Mouse (Mus musculus) spleen, adult 2 months (tissue): Measurements from ENCODE around the gene Vamp1. TPM values are rescaled to one million over a fixed set of nuclear protein-coding genes. Genes with fewer than 3 reads are reported as not detected.

Experiments used
- DNase-seq, 2 experiments: peaks; one replicate each; pipeline versions ENCODE4 v3.0.0 to v3.0.0-alpha.2; 2012 to 2021; ENCODE audit warnings: low spot score in 2 of 2, low read depth in 1 of 2
- H3K27ac ChIP-seq: fragments of 200-500 bp; 2 replicates; pipeline ENCODE4 v1.5.1; 2012; ENCODE audit warnings: low read length, inconsistent platforms; ENCODE audit not compliant: insufficient read depth
- H3K27me3 ChIP-seq: fragments of 200-500 bp; 2 replicates; pipeline ENCODE4 v1.6.1; 2012; ENCODE audit warnings: mild to moderate bottlenecking, moderate library complexity, low read length, inconsistent platforms; ENCODE audit not compliant: control insufficient read depth, insufficient read depth
- H3K36me3 ChIP-seq: fragments of 200-500 bp; 2 replicates; pipeline ENCODE4 v1.6.1; 2012; ENCODE audit warnings: mild to moderate bottlenecking, low read length, inconsistent platforms; ENCODE audit not compliant: control insufficient read depth, insufficient read depth
- H3K4me1 ChIP-seq: fragments of 200-500 bp; 2 replicates; pipeline ENCODE4 v1.6.1; 2011; ENCODE audit warnings: inconsistent platforms; ENCODE audit not compliant: control insufficient read depth, insufficient read depth, insufficient read length
- H3K4me3 ChIP-seq: fragments of 200-500 bp; 2 replicates; pipeline ENCODE4 v1.5.1; 2011; ENCODE audit warnings: mild to moderate bottlenecking, inconsistent platforms; ENCODE audit not compliant: insufficient read depth, insufficient read length; ENCODE audit errors: extremely low read depth
- CTCF ChIP-seq: fragments of 200-500 bp; IDR thresholded peaks from 2 replicates; pipeline ENCODE4 v1.5.1; 2011; ENCODE audit warnings: mild to moderate bottlenecking, inconsistent platforms; ENCODE audit not compliant: insufficient read depth, insufficient read length, insufficient replicate concordance; ENCODE audit errors: extremely low read depth
- POLR2A ChIP-seq: fragments of 200-500 bp; IDR thresholded peaks from 2 replicates; pipeline ENCODE4 v1.6.1; 2011; ENCODE audit warnings: low read depth, low read length, inconsistent platforms
- WGBS: fragments of 180-500 bp; shearing (Covaris S2); methylation state at CpG from one replicate; pipeline ENCODE4 v1.1.7; 2018; 5-methylcytosine and 5-hydroxymethylcytosine counted together
- polyA plus RNA-seq: library from polyadenylated mRNA; depleted of rRNA; stranded (reverse); fragments of >200 nt; gene quantifications from 2 replicates; pipeline ENCODE4 v1.2.3, GENCODE M21; 2012

The Vamp1 gene
- polyA plus RNA-seq, 1 experiment = 41.7 TPM

- no peak for DNase-seq
- Histone ChIP-seq H3K27me3 (no peaks in the 10 kb centered on the region), H3K36me3 (peaks cover 32% of the 10 kb centered on the region), H3K4me1 (no peaks in the 10 kb centered on the region), H3K4me3 (no peak overlapping the region), H3K27ac (no peak overlapping the region)
- TF ChIP-seq POLR2A (no peak), CTCF (no peak)
- WGBS = 95% methylated on average over 7 of the region's 7 CpGs
These were observed 42.1 kb upstream of the Vamp1 start for GRCm38 (mm10) chr6:125173256-125173655.

- 98% methylated on average over 5 of the region's 5 CpGs for WGBS
- TF ChIP-seq CTCF = no peak
- TF ChIP-seq POLR2A = no peak
- DNase-seq = no peak
- Histone ChIP-seq H3K36me3 (peaks cover 38% of the 10 kb centered on the region), H3K27me3 (no peaks in the 10 kb centered on the region), H3K4me1 (no peaks in the 10 kb centered on the region), H3K4me3 (no peak overlapping the region), H3K27ac (no peak overlapping the region)
These were observed 39.9 kb upstream of the Vamp1 start for GRCm38 (mm10) chr6:125175469-125175868.

- DNase-seq = no peak
- no peaks in the 10 kb centered on the region for H3K4me1 ChIP-seq
- 97% methylated on average over 7 of the region's 7 CpGs for WGBS
- peaks cover 40% of the 10 kb centered on the region for H3K36me3 ChIP-seq
- no peak overlapping the region for H3K4me3 ChIP-seq
- TF ChIP-seq POLR2A (no peak), CTCF (no peak)
- H3K27me3 ChIP-seq = no peaks in the 10 kb centered on the region
- no peak overlapping the region for H3K27ac ChIP-seq
These were observed 35.8 kb upstream of the Vamp1 start for GRCm38 (mm10) chr6:125179601-125180000.

- Histone ChIP-seq H3K4me1 (no peaks in the 10 kb centered on the region), H3K27ac (no peak overlapping the region), H3K36me3 (peaks cover 42% of the 10 kb centered on the region), H3K27me3 (no peaks in the 10 kb centered on the region), H3K4me3 (no peak overlapping the region)
- TF ChIP-seq CTCF (no peak), POLR2A (no peak)
- WGBS = 87% methylated on average over 5 of the region's 5 CpGs
- no peak for DNase-seq
These were observed 33.2 kb upstream of the Vamp1 start for GRCm38 (mm10) chr6:125182133-125182532.

GRCm38 (mm10) chr6:125186203-125186602, 29.1 kb upstream of the Vamp1 start:
- Histone ChIP-seq H3K27ac (no peak overlapping the region), H3K27me3 (no peaks in the 10 kb centered on the region), H3K4me1 (peaks cover 2% of the 10 kb centered on the region; the same call in 1 of the 2 replicates), H3K36me3 (peaks cover 24% of the 10 kb centered on the region), H3K4me3 (no peak overlapping the region)
- TF ChIP-seq POLR2A (no peak), CTCF (no peak)
- DNase-seq = no peak
- 96% methylated on average over 10 of the region's 10 CpGs for WGBS

- Histone ChIP-seq H3K36me3 (peaks cover 7% of the 10 kb centered on the region; the same call in 1 of the 2 replicates), H3K4me3 (peak overlapping the region; percentile 96), H3K27ac (no peak overlapping the region), H3K4me1 (peaks cover 4% of the 10 kb centered on the region; the same call in 1 of the 2 replicates), H3K27me3 (no peaks in the 10 kb centered on the region)
- TF ChIP-seq POLR2A = no peak
- TF ChIP-seq CTCF = no peak
- no peak for DNase-seq
These were observed 24.5 kb upstream of the Vamp1 start for GRCm38 (mm10) chr6:125190816-125191215.

- Histone ChIP-seq H3K4me3 (peak within 1 kb of the TSS; percentile 96), H3K27ac (peak within 1 kb of the TSS; percentile 99), H3K27me3 (no peaks in the 10 kb centered on the region), H3K36me3 (peaks cover 8% of the 10 kb centered on the region; the same call in 1 of the 2 replicates), H3K4me1 (peaks cover 4% of the 10 kb centered on the region; the same call in 1 of the 2 replicates)
- under 1% methylated on average over 54 of the region's 54 CpGs for WGBS
- TF ChIP-seq POLR2A (no peak), CTCF (no peak)
- DNase-seq = peak; percentile 91 to 94
These were observed 23.9 kb upstream of the Vamp1 start, which contains the start of the genes Ncapd2 and Mrpl51 for GRCm38 (mm10) chr6:125191332-125192015. TSS of gene Ncapd2 (minus strand) at chr6:125191701. TSS of gene Mrpl51 (plus strand) at chr6:125191801.
